Mouse (Mus musculus): ENCODE results near the gene Kif6.

The Kif6 gene

DNA sequence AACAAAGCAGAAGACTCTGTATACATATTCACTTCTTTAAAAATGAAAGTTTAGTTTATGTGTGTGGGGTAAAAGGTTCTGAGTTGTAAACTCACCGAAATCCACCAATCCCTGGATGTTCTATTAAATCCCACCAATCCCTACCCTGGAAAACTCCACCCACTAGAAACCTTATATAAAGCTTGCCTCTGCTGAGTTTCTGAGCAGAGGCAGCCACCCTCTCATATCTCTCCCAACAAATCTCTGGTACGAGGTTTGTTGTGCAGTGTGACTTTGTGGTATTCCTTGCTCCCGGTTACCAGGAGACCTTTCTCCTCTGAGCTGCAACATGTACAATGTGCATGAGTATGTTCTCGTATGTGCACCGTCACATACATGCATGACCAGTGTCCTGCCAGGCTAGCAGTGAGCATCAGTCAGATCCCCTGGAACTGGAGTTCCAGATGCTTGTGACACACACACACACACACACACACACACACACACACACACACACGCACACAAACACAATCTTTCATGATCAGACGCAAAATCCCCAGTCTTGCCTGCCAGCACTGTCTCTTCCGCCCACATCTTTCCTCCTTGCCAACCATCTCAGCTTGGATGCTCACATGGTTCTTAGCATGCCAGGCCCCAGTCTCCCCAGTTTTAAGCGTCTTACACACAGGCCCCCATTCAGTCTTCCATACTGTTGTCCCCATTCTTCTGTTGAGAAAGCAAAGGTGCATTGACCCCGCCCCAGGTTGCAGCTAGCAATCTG, 245.3 kb downstream of the Kif6 start:
- DNase-seq, result no peak

DNA sequence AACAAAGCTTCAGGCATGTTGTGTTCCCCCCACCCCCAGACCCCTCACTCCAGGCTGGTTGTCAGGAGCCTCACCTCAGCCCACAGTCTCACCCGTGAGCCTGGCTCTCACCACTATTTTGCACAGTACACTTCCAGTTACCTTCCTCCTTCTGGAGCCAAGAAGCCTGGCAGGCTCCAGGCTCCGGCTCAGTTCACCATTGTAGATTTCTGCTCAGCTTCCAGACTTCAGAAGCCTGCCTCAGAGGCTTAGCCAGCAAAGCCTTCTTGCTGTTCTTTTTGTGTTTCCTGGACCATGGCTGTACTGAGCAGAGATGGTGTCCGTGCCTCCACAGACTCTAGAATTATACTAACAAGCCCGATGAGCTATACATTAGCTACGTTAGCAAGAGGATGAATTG, 248.7 kb downstream of the Kif6 start:
- DNase-seq, result no peak

DNA sequence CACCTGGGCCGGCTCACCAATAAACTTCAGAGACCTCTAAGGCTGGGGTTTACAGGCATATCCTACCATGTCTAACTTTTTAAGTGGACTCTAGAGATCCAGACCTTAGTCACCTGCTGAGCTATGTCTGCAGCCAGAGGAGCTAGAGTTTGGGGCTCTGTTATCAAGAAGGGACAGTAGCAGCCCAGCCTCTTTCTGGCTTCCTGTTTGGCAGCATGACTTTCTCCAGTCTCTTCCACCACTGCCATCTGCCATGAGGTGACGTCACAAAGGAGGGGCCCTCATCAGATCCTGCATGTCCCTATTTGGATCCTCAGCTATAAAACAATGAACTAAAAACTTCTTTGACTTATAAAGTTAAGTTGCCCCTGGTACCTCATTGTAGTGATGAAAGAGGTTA, 250.7 kb downstream of the Kif6 start:
- no peak for DNase-seq

DNA sequence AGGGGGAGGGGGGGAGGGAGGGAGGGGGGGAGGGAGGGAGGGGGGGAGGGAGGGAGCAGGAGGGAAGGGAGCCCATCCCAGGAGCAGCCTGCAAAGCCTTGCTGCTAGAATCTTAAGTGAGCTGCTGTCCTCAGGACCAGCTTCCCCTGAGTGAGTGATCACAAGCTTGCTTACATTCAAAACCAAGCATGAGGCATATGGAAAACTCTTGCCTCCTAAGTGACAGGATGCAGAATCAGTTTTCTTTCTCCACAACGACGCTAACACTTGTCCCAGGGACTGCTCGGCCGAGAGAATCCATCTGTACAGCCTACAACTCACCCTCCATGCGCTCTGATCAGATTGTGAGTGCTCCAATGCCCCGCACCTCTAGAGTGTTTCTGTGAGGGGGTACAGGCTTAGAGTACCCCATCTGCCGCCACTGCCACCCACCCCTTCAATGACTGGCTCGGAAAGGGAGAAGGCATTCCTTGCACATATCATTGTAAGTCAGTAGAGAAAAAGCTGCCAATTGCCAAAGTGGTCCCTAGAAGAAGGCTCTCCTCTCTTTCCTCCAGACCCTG, 251.8 kb downstream of the Kif6 start:
- no peak for DNase-seq

DNA sequence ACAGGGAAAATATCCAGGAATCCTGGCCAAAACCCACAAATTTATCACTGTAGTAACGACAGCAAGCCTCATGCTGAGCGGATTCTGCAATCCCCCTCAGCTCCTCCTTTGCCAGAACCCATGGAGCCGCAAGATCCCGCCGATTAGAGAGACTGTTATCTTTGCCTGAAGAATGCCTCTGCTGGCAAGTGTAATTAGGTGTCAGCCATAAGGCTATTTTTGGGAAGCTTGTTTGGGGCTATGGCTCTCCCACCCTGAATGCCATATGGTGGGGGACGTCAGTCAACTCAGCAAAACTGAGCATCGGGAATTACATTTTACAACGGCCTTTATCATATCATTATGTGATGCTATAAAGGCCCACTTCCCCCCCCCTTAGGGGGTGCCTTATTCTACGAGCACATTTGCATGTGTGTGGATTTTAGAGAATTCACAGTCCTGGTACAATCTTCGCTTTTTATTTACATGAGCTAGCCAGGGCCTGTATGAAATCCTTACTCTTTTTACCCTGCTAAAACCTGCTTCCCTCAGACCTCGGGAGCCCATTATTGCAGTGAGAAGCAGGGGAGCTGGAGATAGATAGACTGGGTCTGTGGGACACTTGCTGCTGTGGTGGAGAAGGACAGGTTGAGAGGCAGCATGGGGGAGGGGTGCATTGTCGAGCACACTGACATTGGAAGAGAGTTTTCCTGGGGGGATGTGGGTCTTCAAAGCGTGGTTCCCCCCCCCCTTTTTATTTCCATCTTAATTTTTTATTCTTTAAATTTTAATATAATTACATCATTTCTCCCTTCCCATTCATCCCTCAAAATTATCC, 252.6 kb downstream of the Kif6 start:
- DNase-seq, result no peak

DNA sequence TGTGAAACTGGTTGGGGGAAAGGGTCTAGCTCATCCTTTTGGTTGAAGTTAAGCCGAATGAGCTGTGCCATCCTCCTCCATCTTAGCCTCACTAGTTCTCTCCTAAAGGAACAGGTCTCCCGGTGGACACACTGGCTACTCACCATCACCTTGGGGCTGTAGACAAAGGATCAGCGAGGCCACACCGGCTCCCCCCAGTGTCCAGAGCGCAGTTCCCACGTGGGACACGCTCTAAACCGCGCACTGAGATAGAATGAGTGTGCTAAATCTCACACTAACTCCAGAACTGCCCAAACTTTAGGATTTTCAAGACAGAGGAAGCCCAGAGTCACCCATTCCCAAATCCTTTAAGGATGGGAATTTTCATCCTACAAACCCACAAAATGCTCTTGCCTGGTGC, 254.3 kb downstream of the Kif6 start:
- DNase-seq, result no peak

DNA sequence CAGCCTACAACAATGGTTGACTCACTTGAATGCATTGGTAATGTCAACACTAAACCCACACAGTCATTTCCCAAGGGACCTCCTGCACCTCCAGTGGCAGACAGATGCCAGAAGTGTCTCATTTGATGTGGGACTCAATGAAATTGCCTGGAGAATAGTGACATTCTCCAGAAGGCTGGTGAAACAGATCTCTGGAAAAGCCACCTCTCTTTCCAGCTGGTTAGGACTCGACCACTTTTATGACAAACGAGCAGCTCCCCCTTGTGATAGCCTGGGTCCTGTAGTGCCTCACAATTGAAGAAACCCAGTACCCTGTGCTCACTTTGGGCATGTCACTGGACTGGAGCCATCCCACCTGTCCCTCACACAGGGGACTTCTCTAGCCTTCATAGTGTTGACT, 257.4 kb downstream of the Kif6 start:
- peak in 1 of 2 experiments; percentile 23 for DNase-seq

DNA sequence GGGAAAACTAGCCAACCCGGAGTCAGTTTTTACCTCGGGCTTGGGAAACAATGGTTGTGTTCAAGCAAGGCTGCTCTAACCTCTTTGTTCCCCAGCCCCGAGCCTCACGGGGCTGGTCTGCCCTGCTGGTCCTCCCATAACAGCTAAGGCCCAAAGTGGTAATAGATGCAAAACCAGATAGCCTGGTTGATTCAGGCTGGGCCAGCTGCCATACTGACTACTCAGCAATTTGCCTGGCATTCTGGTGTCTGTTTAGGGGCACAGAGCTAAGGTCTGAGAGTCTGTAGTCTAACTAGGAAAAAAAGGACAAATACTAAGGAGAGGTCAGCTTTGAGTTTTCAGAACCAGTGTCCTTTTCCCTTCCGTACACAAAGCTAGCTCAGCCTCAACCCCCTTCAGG, 259.8 kb downstream of the Kif6 start:
- no peak for DNase-seq

DNA sequence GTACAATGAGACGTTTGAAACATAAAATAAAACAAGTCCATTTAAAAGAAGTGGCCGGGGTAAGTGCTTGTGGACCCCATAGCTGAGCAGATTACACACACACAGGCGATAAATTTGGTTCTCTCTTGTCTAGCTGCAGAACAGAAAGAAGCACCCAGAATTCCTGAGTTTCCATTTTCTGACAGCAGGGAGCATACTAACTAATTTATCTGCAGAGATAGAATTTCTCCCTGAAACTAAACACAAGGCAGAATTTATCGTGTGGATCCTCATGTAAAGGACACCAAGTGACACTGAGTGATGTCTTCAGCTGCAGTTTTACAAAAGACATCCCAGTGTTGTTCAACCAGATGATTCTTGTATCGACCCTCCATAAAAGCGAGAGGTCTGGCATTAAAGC, 260.5 kb downstream of the Kif6 start:
- no peak for DNase-seq

DNA sequence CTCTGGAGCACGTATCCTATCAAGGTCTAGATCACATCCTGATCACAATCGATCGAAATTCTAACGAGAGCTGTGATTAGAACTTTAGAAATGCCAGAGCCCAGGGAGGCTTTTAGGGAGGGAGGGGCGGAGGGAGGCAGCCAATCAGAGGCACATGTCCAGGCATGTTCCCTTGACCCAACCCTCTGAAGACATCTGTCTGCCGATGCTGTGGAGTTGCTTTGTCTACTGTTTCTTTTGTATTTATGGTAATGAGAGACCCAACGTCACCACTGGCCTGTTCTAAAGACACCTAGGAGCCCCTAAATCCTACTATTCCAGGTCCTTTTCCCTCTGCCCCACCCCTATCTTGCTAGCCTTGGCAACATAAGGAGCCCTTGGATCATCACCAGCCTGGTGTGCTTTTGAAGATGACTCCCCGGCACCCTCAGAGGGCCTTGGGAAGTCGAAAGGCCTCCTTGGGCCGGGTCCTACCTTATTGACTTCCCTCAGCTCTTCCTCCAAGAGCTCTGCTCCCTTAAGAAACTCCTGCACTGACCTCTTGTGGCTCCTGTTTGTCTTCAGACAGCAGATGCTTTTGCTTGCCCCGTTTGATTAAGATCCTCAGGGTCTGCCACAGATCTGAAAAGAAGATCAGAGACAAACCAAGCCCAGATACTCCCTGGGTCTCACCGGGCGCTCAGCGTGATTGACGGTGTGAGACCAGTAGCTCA, 261.2 kb downstream of the Kif6 start:
- no peak for DNase-seq

DNA sequence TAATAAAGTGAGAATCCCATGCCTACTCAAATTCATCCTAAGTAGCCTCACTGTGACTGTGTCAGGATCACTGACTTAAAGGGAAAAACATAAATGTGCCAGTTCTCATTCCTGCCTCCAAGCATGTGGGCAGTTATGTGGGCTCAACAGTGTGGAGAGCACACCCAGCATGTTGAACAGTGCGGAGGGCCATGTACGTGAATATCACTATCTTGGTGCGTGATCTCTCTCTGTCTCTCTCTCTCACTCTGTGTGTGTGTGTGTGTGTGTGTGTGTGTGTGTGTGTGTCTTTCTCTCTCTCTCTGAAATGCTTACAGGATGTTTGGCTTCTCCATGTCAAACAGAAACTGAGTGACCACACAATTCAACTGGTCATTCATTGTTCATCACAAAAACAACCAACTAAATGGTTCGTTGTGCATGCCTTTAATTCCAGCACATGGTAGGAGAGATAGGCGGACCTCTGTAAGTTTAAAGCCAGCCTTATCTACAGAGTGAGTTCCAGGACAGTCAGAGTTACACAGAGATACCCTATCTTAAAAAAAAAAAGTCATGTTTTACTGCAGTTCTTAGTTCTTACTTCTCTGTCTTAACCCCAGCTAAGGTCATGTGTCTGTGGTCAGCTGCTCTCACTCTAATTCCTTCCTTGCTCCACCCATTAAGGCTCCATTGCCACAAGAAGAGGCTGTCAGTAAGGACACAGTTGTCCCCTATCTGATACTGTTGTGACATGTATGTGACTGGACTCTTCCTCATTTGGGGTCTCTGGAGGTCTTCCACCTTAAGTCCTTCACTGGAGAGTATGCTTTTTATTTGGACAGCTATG, 266.2 kb downstream of the Kif6 start:
- DNase-seq, result no peak

DNA sequence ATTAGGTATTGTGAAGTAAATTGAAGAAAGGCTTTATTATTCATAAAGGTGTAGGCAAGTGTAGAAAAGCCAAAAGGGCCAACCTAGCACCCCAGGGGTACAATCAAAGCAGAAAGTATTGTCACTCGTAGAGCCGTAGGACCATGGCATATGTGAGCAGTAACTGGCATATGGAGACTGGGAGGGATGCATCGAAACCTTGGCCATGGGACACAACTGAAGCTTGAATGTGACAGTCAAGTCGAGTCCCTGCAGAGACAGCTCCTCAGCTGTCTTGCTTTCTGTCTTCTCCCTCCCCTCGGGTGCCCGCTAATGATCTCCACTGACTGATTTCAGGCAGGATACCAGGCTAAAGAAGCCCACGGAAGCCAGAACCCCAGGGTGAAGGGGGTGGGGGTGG, 266.9 kb downstream of the Kif6 start:
- peak in 1 of 2 experiments; percentile 8 for DNase-seq

DNA sequence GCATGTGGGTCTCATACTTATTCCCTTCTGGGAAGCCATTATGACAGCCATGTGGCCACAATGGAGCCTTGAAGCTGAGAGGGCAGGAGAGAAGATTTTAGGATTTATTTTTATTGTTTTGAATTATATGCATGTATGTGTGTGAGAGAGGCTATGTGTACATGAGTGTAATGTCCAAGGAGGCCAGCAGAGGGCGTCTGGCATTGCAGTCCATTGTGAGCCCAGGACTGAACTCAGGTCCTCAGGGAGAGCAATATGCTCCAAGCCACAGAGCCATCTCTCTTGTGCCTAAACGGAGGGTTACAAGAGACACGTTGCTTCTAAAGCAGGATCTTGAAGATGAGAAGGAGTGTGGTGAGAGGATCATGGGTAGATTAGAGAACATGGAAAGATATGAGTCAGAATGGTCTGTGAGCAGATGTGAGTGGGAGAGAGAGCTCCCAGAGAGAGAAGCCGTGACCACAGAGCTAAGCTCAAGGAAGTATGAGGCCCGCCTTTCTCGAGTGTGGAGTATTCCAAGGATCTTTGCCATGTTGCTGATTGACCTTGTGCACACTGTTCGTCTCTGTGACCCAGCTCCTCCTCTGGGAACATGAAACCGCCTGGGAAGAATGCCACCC, 268.3 kb downstream of the Kif6 start:
- DNase-seq, result peak in 1 of 2 experiments; percentile 7

DNA sequence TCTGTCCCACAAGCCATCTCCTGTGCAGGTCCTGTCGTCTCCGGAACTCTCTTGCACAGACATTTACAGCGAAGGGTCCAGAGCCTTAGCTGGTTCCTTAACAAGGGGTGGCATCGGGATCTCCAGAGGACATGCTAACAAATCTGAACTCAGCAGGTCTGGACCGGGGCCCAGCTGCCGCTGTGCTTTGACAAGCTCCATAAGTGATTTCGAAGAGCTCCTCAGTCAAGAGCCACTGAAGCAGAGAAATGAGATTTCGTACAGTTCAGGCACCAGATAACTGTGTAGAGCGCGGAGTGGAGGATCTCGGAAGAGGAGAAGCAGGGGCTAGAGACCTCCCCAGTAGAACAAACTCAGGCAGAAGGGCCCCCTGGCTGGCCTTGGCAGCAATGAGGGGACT, 270.1 kb downstream of the Kif6 start:
- DNase-seq, result no peak

DNA sequence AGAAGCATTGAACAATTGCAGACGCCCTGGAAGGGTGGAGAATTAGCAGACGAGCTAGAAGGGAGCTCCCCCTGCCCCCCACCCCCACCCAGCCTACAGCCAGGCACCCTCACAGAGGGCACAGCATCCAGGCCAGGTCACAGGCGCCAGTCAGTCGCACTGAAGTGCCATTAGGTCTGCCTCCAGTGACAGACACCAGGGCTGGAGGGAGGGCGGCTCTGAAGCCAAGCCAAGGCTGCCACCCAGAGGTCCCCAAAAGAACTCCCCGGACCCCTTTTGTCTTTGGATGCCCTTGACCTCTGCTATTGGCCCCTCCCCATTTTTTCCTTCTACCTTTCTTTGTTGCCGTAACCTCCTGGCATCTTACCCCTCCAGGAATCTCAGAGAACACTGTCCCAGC, 274.7 kb downstream of the Kif6 start:
- DNase-seq, result no peak

DNA sequence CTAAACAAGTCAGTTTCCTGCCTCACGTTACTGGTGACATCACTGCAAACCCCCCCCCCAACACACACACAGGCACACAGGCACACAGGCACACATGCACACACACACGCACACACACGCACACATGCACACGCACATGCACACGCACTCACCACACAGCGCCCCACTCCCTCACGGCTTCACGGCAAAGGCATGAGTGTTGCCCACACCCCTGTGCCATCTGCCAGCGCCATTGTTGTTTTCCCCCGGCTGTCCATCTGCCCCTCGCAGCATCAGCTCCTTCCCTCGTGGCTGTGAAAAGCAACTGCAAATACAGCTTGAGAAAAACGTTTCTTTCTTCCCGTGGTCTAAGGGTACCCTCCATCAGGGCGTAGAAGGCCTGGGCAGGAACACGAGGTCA, 275.9 kb downstream of the Kif6 start:
- no peak for DNase-seq

DNA sequence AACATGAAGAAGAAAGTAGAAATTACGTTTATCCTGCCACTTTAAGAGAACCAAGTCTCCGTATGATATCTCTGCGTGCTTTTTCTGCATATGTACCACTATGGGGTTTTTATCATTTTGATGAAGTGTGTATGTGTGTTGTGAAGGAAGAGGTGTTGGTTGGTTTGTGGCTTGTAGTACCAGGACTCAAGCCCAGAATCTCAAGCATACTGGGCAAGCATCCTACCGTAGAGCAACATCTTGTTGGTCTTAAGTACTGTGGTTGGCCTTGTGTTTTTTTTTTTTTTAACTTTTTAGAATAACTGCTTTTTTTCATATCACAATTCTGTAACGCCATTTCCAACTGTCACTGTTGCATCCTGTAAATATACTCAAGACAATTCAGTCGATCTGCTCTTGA, 277.5 kb downstream of the Kif6 start:
- DNase-seq, result no peak

DNA sequence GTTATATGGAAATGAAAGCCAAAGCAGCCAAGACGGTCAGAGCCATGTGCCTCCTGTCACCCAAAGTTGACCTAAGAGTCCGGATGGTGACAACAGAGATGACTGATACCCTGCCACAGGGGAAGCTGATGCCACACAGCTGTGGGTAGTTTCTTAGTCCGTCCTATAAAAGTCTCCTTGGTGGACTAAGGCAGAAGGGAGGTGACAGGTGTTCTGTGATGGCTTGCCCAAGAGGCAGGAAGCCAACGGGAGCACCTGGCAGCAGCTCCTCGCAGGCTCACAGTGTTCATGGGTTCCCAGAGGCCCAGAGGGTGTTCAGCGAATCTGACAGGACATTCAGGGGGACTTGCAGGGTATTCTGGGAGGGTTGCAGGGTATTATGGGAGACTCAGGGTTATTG, 279.5 kb downstream of the Kif6 start:
- DNase-seq, result no peak

DNA sequence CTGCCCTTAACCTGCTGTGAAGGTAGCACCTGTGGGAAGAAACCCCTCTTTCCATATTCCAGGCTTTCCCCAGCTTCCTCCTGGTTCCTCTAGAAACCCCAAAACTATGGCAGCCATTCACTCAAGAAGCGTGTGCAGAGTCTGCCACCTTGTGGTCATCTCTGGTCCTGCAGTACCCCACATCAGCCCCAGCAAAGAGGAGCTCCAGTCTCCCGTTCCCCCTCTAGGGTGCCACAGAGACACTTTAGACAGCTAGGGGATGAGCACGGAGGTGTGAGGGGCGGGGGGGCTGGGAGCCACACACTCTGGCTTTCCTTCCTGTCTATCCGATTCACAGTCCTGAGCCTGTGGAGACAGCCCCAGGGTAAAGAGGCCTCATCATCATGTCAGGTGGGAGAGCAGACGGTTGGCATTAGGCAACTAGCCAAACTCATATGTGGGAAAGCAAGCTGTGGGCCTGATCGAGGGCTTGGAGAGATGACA, 284.0 kb downstream of the Kif6 start:
- peak; percentile 68 to 86 for DNase-seq

DNA sequence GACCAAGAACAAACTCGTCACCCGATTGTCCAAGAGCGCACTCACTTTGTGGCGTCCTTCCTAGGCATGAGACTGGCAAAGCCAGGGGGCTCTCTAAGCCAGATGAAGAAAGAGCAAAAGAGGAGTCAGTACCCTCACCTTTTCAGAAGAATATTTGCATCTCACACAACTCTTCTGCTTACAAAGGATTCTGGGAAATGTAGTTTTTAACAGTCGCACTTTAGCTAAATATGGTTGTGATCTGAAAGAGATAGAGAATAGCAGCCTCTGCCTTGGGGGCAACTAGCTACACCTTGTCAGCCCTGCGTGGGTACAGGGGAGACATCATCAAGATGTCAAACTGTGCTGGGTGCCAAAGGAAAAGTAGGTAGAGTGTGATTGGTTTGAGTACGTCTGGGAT, 287.7 kb downstream of the Kif6 start:
- no peak for DNase-seq

DNA sequence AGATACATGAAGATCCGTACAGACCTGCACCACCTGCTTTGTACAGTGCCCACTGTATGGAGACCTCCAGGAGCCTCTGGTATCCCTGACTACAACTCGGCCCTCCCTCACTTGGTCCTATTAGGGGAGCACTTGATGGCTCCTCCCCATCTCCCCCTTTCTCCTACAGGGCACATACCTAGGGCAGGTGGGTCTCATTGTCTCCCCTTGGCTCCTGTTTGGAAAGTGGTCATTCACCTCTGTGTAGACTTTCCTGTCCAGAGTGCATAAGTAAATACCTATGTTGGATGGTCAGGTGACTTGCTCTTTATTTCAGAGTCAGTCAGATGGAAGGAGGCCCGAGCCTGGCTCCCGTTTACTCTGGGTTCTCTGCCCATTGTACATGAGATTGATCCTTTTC, 308.5 kb downstream of the Kif6 start:
- DNase-seq, result no peak

DNA sequence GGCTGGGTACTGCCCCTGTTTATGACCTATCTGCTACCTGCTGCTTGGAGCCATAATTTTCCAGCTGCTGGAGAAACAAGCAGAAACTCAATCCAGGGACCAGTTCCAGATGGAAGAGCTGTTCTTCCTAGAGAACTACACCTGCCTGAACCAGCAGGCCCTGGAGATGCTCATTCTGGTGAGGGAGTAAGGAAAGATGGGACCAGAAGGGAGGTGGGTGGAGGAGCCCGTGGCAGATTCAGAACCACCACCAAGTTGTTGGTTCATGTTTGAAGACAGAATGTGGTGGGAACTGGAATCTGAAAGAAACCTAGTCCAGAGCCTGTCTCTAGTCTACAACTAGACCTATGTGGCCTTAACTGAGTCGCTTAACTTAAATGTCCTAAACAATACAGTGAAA, 312.7 kb downstream of the Kif6 start:
- DNase-seq, result no peak

Data from kidney, postnatal 25 days (tissue).